Mouse (Mus musculus): ENCODE measurements at regions not wholly inside any gene's neighbourhood (a gene's known extent, or its start where the extent isn't known, plus 50 kb on each side); places are given as distances from the start of the nearest gene placed in this dataset.

- H3K27me3 ChIP-seq, result no peaks in the 10 kb centered on the region
- TF ChIP-seq CTCF (IDR thresholded peaks at IDR 0.05), result no peak
- in situ Hi-C loops (cut with MboI; ENCODE audit: low pct_unique_long_range_greater_than_20kb), result no loop called here
- DNase-seq (ENCODE audit: low read depth, low spot score), result no peak
- no peak for ATAC-seq
- CTCF ChIA-PET, result no interaction called here
- POLR2A ChIA-PET, result no interaction called here
Measured at GRCm38 (mm10) chr10:108034068-108034467, 122.1 kb upstream of the Otogl start.

GRCm38 (mm10) chr10:108033317-108033795 lies 121.4 kb upstream of the Otogl start:
- H3K27me3 ChIP-seq, result no peaks in the 10 kb centered on the region
- in situ Hi-C loops (cut with MboI; ENCODE audit: low pct_unique_long_range_greater_than_20kb), result no loop called here
- ATAC-seq, result no peak
- ChIA-PET POLR2A (no interaction called here), CTCF (no interaction called here)
- DNase-seq (ENCODE audit: low read depth, low spot score), result no peak
- TF ChIP-seq CTCF (IDR thresholded peaks at IDR 0.05), result no peak

GRCm38 (mm10) chr10:108027506-108027905 lies 115.6 kb upstream of the Otogl start:
- ATAC-seq (no peak), DNase-seq (ENCODE audit: low read depth, low spot score) (no peak)
- H3K27me3 ChIP-seq, result no peaks in the 10 kb centered on the region
- ChIA-PET CTCF (interaction anchor here (1.9 kb wide), 1 partner anchor 10 kb away, joined by 5 read pairs; no protein-coding TSS in a partner anchor), POLR2A (no interaction called here)
- in situ Hi-C loops (cut with MboI; ENCODE audit: low pct_unique_long_range_greater_than_20kb), result no loop called here
- TF ChIP-seq CTCF (IDR thresholded peaks at IDR 0.05), result no peak

- H3K27me3 ChIP-seq, result no peaks in the 10 kb centered on the region
- ATAC-seq (no peak), DNase-seq (ENCODE audit: low read depth, low spot score) (no peak)
- CTCF ChIA-PET, result interaction anchor here (1.1 kb wide), 1 partner anchor 14 kb away, joined by 4 read pairs; no protein-coding TSS in a partner anchor
- in situ Hi-C loops (cut with MboI; ENCODE audit: low pct_unique_long_range_greater_than_20kb), result no loop called here
- POLR2A ChIA-PET, result no interaction called here
- TF ChIP-seq CTCF (IDR thresholded peaks at IDR 0.05), result no peak
Measured at GRCm38 (mm10) chr10:108024227-108024626, 112.3 kb upstream of the Otogl start.

- no peak for ATAC-seq
- peaks cover 4% of the 10 kb centered on the region for H3K27me3 ChIP-seq
Measured at GRCm38 (mm10) chr10:108016552-108016951, 104.6 kb upstream of the Otogl start.

GRCm38 (mm10) chr10:107994836-107995585 lies 83.1 kb upstream of the Otogl start:
- ATAC-seq (no peak), DNase-seq (ENCODE audit: low read depth, low spot score) (no peak)
- no peaks in the 10 kb centered on the region for H3K27me3 ChIP-seq
- CTCF ChIA-PET, result no interaction called here
- POLR2A ChIA-PET, result no interaction called here
- TF ChIP-seq CTCF (IDR thresholded peaks at IDR 0.05), result no peak
- in situ Hi-C loops (cut with MboI; ENCODE audit: low pct_unique_long_range_greater_than_20kb), result no loop called here

More at GRCm38 (mm10) chr10:108016552-108016951, 104.6 kb upstream of the Otogl start:
- DNase-seq (ENCODE audit: low read depth, low spot score), result no peak
- TF ChIP-seq CTCF (IDR thresholded peaks at IDR 0.05), result no peak
- in situ Hi-C loops (cut with MboI; ENCODE audit: low pct_unique_long_range_greater_than_20kb), result no loop called here
- ChIA-PET POLR2A (no interaction called here), CTCF (no interaction called here)

- ATAC-seq (no peak), DNase-seq (ENCODE audit: low read depth, low spot score) (no peak)
- ChIA-PET CTCF (no interaction called here), POLR2A (no interaction called here)
- no peaks in the 10 kb centered on the region for H3K27me3 ChIP-seq
- TF ChIP-seq CTCF (IDR thresholded peaks at IDR 0.05), result no peak
- in situ Hi-C loops (cut with MboI; ENCODE audit: low pct_unique_long_range_greater_than_20kb), result no loop called here
Measured at GRCm38 (mm10) chr10:107992621-107993020, 80.7 kb upstream of the Otogl start.

GRCm38 (mm10) chr10:107990557-107990956 lies 78.6 kb upstream of the Otogl start:
- no peak for ATAC-seq
- no peak for TF ChIP-seq CTCF (IDR thresholded peaks at IDR 0.05)
- in situ Hi-C loops (cut with MboI; ENCODE audit: low pct_unique_long_range_greater_than_20kb), result no loop called here
- ChIA-PET CTCF (no interaction called here), POLR2A (no interaction called here)
- DNase-seq (ENCODE audit: low read depth, low spot score), result no peak
- H3K27me3 ChIP-seq, result no peaks in the 10 kb centered on the region

GRCm38 (mm10) chr10:107989913-107990312 lies 78.0 kb upstream of the Otogl start:
- no peak for ATAC-seq

GRCm38 (mm10) chr10:107982632-107983031 lies 70.7 kb upstream of the Otogl start:
- in situ Hi-C loops (cut with MboI; ENCODE audit: low pct_unique_long_range_greater_than_20kb), result no loop called here
- H3K27me3 ChIP-seq, result peaks cover 3% of the 10 kb centered on the region
- DNase-seq (ENCODE audit: low read depth, low spot score) (no peak), ATAC-seq (no peak)
- POLR2A ChIA-PET, result no interaction called here
- no peak for TF ChIP-seq CTCF (IDR thresholded peaks at IDR 0.05)
- CTCF ChIA-PET, result interaction anchor here (1.3 kb wide), 1 partner anchor 25 kb away, joined by 3 read pairs; no protein-coding TSS in a partner anchor

More at GRCm38 (mm10) chr10:107989913-107990312, 78.0 kb upstream of the Otogl start:
- in situ Hi-C loops (cut with MboI; ENCODE audit: low pct_unique_long_range_greater_than_20kb), result no loop called here
- no peaks in the 10 kb centered on the region for H3K27me3 ChIP-seq
- POLR2A ChIA-PET, result no interaction called here
- CTCF ChIA-PET, result no interaction called here
- TF ChIP-seq CTCF (IDR thresholded peaks at IDR 0.05), result no peak
- no peak for DNase-seq (ENCODE audit: low read depth, low spot score)

- DNase-seq (ENCODE audit: low read depth, low spot score) (no peak), ATAC-seq (no peak)
- peaks cover 3% of the 10 kb centered on the region for H3K27me3 ChIP-seq
- in situ Hi-C loops (cut with MboI; ENCODE audit: low pct_unique_long_range_greater_than_20kb), result no loop called here
- ChIA-PET CTCF (interaction anchor here (1.3 kb wide), 1 partner anchor 24 kb away, joined by 3 read pairs; no protein-coding TSS in a partner anchor), POLR2A (interaction anchor here (0.6 kb wide), 1 partner anchor 88 kb away, joined by 6 read pairs; no protein-coding TSS in a partner anchor)
- TF ChIP-seq CTCF (IDR thresholded peaks at IDR 0.05), result no peak
Measured at GRCm38 (mm10) chr10:107982082-107982481, 70.1 kb upstream of the Otogl start.
